Mouse (Mus musculus): ENCODE results near the gene Srgap2.

DNA sequence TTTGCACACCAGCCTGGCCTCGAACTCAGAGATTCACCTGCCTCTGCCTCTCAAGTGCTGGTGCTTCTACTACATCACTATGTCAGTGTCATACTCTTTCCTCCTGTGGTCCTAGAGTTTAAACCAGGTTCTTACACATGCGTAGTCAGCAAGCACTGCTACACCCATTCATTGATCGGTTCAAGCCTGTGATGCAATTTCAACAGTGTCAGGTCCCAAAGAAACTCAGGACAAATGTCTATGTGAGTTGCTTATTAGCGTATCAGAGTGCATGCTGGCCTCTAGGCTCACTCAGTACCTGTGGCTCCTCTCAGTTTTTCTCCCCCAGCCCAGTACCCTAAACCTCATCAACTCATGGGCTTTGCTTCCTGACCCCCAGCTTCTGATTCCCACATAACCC lies 43.2 kb upstream of the Srgap2 start:
- TF ChIP-seq CTCF (IDR thresholded peaks at IDR 0.05; ENCODE audit: low read depth, low read length) (no peak), TAL1 (conservative IDR thresholded peaks at IDR 0.05; ENCODE audit: low read depth, low read length) (no peak)

All from G1E (cell line).